Mouse (Mus musculus): Measurements from ENCODE around the gene Cep72. TPM values are rescaled to one million over a fixed set of nuclear protein-coding genes. Genes with fewer than 3 reads are reported as not detected.

Gene Cep72
- total and polyA plus RNA-seq, 3 experiments: 7.3 to 15.1 (median 9.3) TPM

DNA sequence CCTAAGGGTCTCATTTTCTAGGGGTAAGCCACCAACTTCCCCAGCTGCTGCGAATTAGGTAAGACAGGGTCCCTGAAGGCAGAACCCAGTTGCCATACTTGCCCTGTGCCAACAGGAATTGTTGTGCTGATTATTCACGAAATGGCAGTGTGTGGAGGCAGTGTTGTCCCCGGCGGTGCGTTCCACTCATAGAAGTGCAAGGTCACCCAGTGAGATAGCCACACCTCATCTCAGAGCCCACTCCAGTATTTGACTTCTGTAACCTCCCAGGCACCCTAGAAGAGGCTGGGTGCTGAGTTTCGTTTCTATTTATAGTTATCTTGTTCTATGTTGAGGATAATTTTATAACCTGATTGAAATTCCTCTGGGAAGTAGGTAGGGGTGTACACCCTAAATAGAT lies 36.8 kb upstream of the Cep72 start:
- Histone ChIP-seq H3K27ac (ENCODE audit: insufficient read depth, low read depth) (no peak overlapping the region), H3K27me3 (replicated peaks) (peaks cover 2% of the 10 kb centered on the region), H3K36me3 (replicated peaks in 1 of 2; ENCODE audit: control insufficient read depth in 1 of 2, insufficient read depth in 1 of 2, low read length in 1 of 2) (no peaks in the 10 kb centered on the region), H3K79me2 (replicated peaks; ENCODE audit: control insufficient read depth, extremely low read depth, insufficient read depth, poor library complexity, severe bottlenecking) (no peaks in the 10 kb centered on the region), H3K4me3 (replicated peaks in 1 of 3; ENCODE audit: low read depth in 2 of 3, low read length in 2 of 3, poor library complexity in 1 of 3) (no peak overlapping the region), H3K9me3 (replicated peaks; ENCODE audit: low read length) (no peaks in the 10 kb centered on the region), H3K4me2 (ENCODE audit: insufficient read depth, low read depth, poor library complexity, severe bottlenecking) (no peak overlapping the region), H3K4me1 (ENCODE audit: control insufficient read depth in 1 of 2, insufficient read depth in 2 of 2) (no peaks in the 10 kb centered on the region), H3K9ac (ENCODE audit: insufficient read depth, low read depth) (no peak overlapping the region)
- TF ChIP-seq ZC3H11A (IDR thresholded peaks at IDR 0.05; ENCODE audit: low read depth, low read length) (no peak), E2F4 (IDR thresholded peaks at IDR 0.05; ENCODE audit: insufficient replicate concordance, low read depth, low read length) (no peak), ZKSCAN1 (IDR thresholded peaks at IDR 0.05; ENCODE audit: borderline replicate concordance, low read depth, low read length) (no peak), ETS1 (conservative IDR thresholded peaks at IDR 0.05; ENCODE audit: low read depth, low read length) (no peak), JUN (IDR thresholded peaks at IDR 0.05; ENCODE audit: insufficient read depth, low read depth, low read length) (no peak), NRF1 (IDR thresholded peaks at IDR 0.05; ENCODE audit: low read depth, low read length) (no peak), CHD1 (IDR thresholded peaks at IDR 0.05; ENCODE audit: low read depth, low read length) (no peak), MAX (IDR thresholded peaks at IDR 0.05; ENCODE audit: low read length) (no peak), NELFE (IDR thresholded peaks at IDR 0.05; ENCODE audit: low read depth, low read length) (no peak), RAD21 (IDR thresholded peaks at IDR 0.05; ENCODE audit: low read depth, low read length) (no peak), CHD2 (IDR thresholded peaks at IDR 0.05; ENCODE audit: low read length) (no peak), USF2 (conservative IDR thresholded peaks at IDR 0.05; ENCODE audit: low read depth, low read length) (no peak), EP300 (IDR thresholded peaks at IDR 0.05; ENCODE audit: low read length) (no peak), POLR2A (IDR thresholded peaks at IDR 0.05; ENCODE audit: low read depth, low read length) (no peak), UBTF (IDR thresholded peaks at IDR 0.05; ENCODE audit: low read depth, low read length) (no peak), GABPA (IDR thresholded peaks at IDR 0.05; ENCODE audit: insufficient replicate concordance, low read depth, low read length) (no peak), MYC (IDR thresholded peaks at IDR 0.05; ENCODE audit: low read depth, low read length) (no peak), TBP (conservative IDR thresholded peaks at IDR 0.05; ENCODE audit: low read depth, low read length) (no peak)
- dilution Hi-C loops (cut with MboI; ENCODE audit: extremely low pct_ligation_motif_present, extremely low pct_unique_long_range_greater_than_20kb, low sequenced_read_pairs): no loop called here
- in situ Hi-C loops (cut with MboI; ENCODE audit: low pct_ligation_motif_present, low pct_unique_long_range_greater_than_20kb, low sequenced_read_pairs): loop anchor here (10.0 kb wide), 1 partner anchor 196 kb away; the partner anchor contains the start of gene Ahrr
- no peak for DNase-seq (ENCODE audit: extremely low read depth)

DNA sequence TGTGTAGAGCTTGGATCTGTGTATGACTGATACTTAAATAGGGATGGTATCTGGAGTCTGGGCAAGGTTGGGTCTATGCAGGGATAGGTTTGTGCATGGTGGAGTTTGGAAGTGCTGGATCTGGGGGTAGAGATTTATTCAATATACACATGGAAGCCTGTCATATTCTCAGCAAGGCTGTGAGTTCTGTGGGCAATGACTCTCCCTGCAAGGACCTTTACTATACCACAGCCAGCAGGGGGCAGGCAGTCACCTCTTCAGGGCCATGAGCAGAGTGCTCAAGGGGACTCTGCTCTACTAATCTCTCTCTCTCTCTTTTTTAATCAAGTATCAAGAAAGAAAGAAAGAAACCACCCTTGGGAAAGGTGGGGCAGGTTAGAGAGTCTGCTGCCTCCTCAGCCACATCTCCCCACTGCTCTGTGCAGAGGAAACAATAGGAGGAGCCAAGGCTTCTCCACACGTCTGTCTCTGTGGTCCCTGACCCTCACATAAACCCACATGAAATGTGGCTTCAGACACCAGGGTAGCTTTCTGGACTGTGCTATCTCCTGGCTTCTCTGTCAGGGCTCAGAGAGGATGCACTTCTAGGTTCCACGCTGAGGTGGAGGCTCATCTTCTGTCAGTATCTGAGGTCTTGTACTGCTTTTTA lies 34.7 kb upstream of the Cep72 start:
- H3K27me3 ChIP-seq (replicated peaks): peaks cover 3% of the 10 kb centered on the region
- in situ Hi-C loops (cut with MboI; ENCODE audit: low pct_ligation_motif_present, low pct_unique_long_range_greater_than_20kb, low sequenced_read_pairs): loop anchor here (10.0 kb wide), 1 partner anchor 198 kb away; the partner anchor contains the start of gene Ahrr
- H3K9me3 ChIP-seq (replicated peaks; ENCODE audit: low read length): no peaks in the 10 kb centered on the region
- H3K4me2 ChIP-seq (ENCODE audit: insufficient read depth, low read depth, poor library complexity, severe bottlenecking): no peak overlapping the region
- H3K4me3 ChIP-seq (replicated peaks in 1 of 3; ENCODE audit: low read depth in 2 of 3, low read length in 2 of 3, poor library complexity in 1 of 3): no peak overlapping the region
- no peak overlapping the region for H3K27ac ChIP-seq (ENCODE audit: insufficient read depth, low read depth)
- peak; percentile 64 for DNase-seq (ENCODE audit: extremely low read depth)
- no peaks in the 10 kb centered on the region for H3K4me1 ChIP-seq (ENCODE audit: control insufficient read depth in 1 of 2, insufficient read depth in 2 of 2)
- dilution Hi-C loops (cut with MboI; ENCODE audit: extremely low pct_ligation_motif_present, extremely low pct_unique_long_range_greater_than_20kb, low sequenced_read_pairs): no loop called here
- H3K9ac ChIP-seq (ENCODE audit: insufficient read depth, low read depth): no peak overlapping the region
- H3K79me2 ChIP-seq (replicated peaks; ENCODE audit: control insufficient read depth, extremely low read depth, insufficient read depth, poor library complexity, severe bottlenecking): no peaks in the 10 kb centered on the region
- TF ChIP-seq RAD21 (IDR thresholded peaks at IDR 0.05; ENCODE audit: low read depth, low read length): peak; percentile 79
- no peak for TF ChIP-seq POLR2A (IDR thresholded peaks at IDR 0.05; ENCODE audit: low read depth, low read length)
- TF ChIP-seq SMC3 (IDR thresholded peaks at IDR 0.05; ENCODE audit: low read depth, low read length): peak; percentile 74
- TF ChIP-seq ZMIZ1 (IDR thresholded peaks at IDR 0.05; ENCODE audit: low read depth, low read length): no peak
- TF ChIP-seq CTCF (conservative IDR thresholded peaks at IDR 0.05 in 1 of 2, IDR thresholded peaks at IDR 0.05 in 1 of 2; ENCODE audit: low read depth in 2 of 2, low read length in 2 of 2): peak; percentile 51 to 80
- no peaks in the 10 kb centered on the region for H3K36me3 ChIP-seq (replicated peaks in 1 of 2; ENCODE audit: control insufficient read depth in 1 of 2, insufficient read depth in 1 of 2, low read length in 1 of 2)
